Mouse (Mus musculus) myocyte (in vitro differentiated cells): ENCODE data around the gene Rpa2.

Experiments
- CEBPB ChIP-seq: IDR thresholded peaks from 2 replicates; pipeline ENCODE4 v1.6.1; 2011; ENCODE audit warnings: mild to moderate bottlenecking, moderate library complexity; ENCODE audit not compliant: poor library complexity, insufficient read depth, severe bottlenecking
- E2F4 ChIP-seq: IDR thresholded peaks from one replicate; pipeline ENCODE4 v1.6.1; 2011; ENCODE audit warnings: mild to moderate bottlenecking, control low read depth, moderate library complexity; ENCODE audit not compliant: insufficient read depth
- MAX ChIP-seq: IDR thresholded peaks from one replicate; pipeline ENCODE4 v1.6.1; 2011; ENCODE audit warnings: low read depth, mild to moderate bottlenecking, control low read depth
- MYOD1 ChIP-seq, 3 experiments: IDR thresholded peaks; one replicate each; pipeline ENCODE4 v1.6.1; 2011; ENCODE audit warnings: control low read depth in 2 of 3, low read depth in 2 of 3, mild to moderate bottlenecking in 2 of 3, moderate library complexity in 1 of 3; ENCODE audit not compliant: insufficient read length in 2 of 3, control insufficient read depth in 1 of 3
- MYOG ChIP-seq, 3 experiments: IDR thresholded peaks; one replicate each; pipeline ENCODE4 v1.6.1; 2011; ENCODE audit warnings: control low read depth in 2 of 3, low read depth in 2 of 3, mild to moderate bottlenecking in 2 of 3; ENCODE audit not compliant: insufficient read length in 2 of 3, control insufficient read depth in 1 of 3, insufficient read depth in 1 of 3
- POLR2A ChIP-seq: IDR thresholded peaks from one replicate; pipeline ENCODE4 v1.6.1; 2011; ENCODE audit warnings: low read depth, mild to moderate bottlenecking, control low read depth, moderate library complexity; ENCODE audit not compliant: insufficient read length
- POLR2AphosphoS2 ChIP-seq: IDR thresholded peaks from one replicate; pipeline ENCODE4 v1.6.1; 2011; ENCODE audit warnings: low read depth, control low read depth; ENCODE audit not compliant: insufficient read length
- REST ChIP-seq: IDR thresholded peaks from one replicate; pipeline ENCODE4 v1.6.1; 2011; ENCODE audit warnings: mild to moderate bottlenecking, control low read depth, moderate library complexity; ENCODE audit not compliant: insufficient read depth, insufficient read length
- SRF ChIP-seq: IDR thresholded peaks from one replicate; pipeline ENCODE4 v1.6.1; 2011; ENCODE audit warnings: low read depth; ENCODE audit not compliant: control insufficient read depth, insufficient read length
- TCF12 ChIP-seq: IDR thresholded peaks from one replicate; pipeline ENCODE4 v1.6.1; 2011; ENCODE audit warnings: mild to moderate bottlenecking, control low read depth; ENCODE audit not compliant: poor library complexity, insufficient read depth, severe bottlenecking
- USF1 ChIP-seq: IDR thresholded peaks from one replicate; pipeline ENCODE4 v1.6.1; 2011; ENCODE audit warnings: low read depth, mild to moderate bottlenecking, control low read depth, moderate library complexity

GRCm38 (mm10) chr4:132802171-132802637 is 34.1 kb downstream of the Rpa2 start:
- TF ChIP-seq POLR2A (no peak), USF1 (no peak), CEBPB (no peak), POLR2AphosphoS2 (no peak), MAX (no peak), MYOD1 (IDR thresholded peaks at IDR 0.05; ENCODE audit: control insufficient read depth in 1 of 3, insufficient read length in 2 of 3, low read depth in 2 of 3) (no peak), REST (no peak), TCF12 (no peak), MYOG (IDR thresholded peaks at IDR 0.05; ENCODE audit: control insufficient read depth in 1 of 3, insufficient read depth in 1 of 3, insufficient read length in 2 of 3, low read depth in 2 of 3) (no peak), E2F4 (no peak), SRF (no peak)
